Mouse (Mus musculus): ENCODE results near the gene Alkbh8. TPM values are rescaled to one million over a fixed set of nuclear protein-coding genes. Genes with fewer than 3 reads are reported as not detected.
"Not testable (repeated sequence)": the region's sequence is repeated elsewhere in the genome, so short reads cannot be mapped to it uniquely, and the experiment has no call there.

Alkbh8 gene
- polyA plus RNA-seq, 1 experiment from 2014 or later = 17.9 TPM

DNA sequence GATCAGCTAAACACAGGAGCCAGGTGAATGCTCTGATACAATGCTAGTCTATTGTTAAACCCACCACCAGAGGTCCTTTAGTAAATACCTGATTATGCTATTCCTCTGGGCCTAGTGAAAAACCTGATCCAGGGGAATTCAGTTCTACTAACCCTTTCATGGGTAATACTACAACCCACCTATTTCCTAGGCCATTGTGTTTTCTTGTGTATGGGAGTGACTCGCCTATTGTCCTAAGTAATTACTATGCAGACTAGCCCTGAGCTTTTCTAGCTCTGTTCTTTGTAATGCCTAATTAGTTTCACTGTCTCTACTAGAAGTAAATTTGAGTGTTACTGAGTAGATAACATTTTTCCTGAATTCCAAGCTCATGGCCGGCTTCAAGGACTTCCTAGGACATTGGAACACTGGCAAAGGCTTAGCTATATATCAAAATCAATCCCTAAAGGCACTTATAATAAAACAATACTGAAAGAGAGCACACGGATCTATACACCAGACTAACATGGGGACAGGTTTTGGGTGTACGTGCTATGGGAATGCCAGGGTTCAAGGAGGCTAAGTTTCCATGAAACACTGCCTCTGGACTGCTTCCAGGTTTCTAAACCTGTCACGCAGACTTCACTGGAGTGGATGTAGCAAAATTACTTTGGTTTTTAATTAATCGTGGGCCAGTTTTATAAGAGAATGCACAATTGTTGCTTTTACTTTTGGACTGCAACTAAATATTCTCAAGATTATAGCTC lies 104.8 kb downstream of the Alkbh8 start:
- H3K4me2 ChIP-seq (ENCODE audit: low read length); H3K27ac ChIP-seq (replicated peaks in 1 of 2; ENCODE audit: control insufficient read depth in 1 of 2, insufficient read depth in 1 of 2, low read depth in 2 of 2, low read length in 2 of 2); H3K36me3 ChIP-seq (ENCODE audit: control insufficient read depth, insufficient read depth, low read length); H3K4me1 ChIP-seq (ENCODE audit: control insufficient read depth in 2 of 2, insufficient read depth in 2 of 2, low read length in 2 of 2); H3K27me3 ChIP-seq (ENCODE audit: control insufficient read depth, insufficient read depth, low read length); H3K4me3 ChIP-seq (ENCODE audit: control insufficient read depth in 1 of 2, insufficient read depth in 1 of 2, low read depth in 1 of 2, low read length in 2 of 2); H3K9ac ChIP-seq (ENCODE audit: low read length); H3K9me3 ChIP-seq (ENCODE audit: control insufficient read depth, low read length); ATAC-seq (ENCODE audit: insufficient number of reproducible peaks, insufficient read depth, low FRiP score, low read depth): not testable (repeated sequence)
- WGBS = 83% methylated on average over 6 of the region's 6 CpGs

Other genes starting within 250 kb of the Alkbh8 start
- 12.3 and 12.7 TPM in 2 replicates for gene Cwf19l2, start 68.5 kb downstream of the Alkbh8 start, polyA plus RNA-seq (2014; fragmentation: Nextera tagmentation; extraction: Ambion mirVana)
- 1.3 and 1.4 TPM in 2 replicates for gene Gucy1a2, start 197.6 kb downstream of the Alkbh8 start, polyA plus RNA-seq (2014; fragmentation: Nextera tagmentation; extraction: Ambion mirVana)

Data from heart, embryonic 14.5 days (tissue).